Mouse (Mus musculus) T-helper 2 cell (primary cell): Measurements from ENCODE around the gene Rhoj.

Experiments used
- in situ Hi-C: fragments of 300-600 bp; cut with MboI, MseI; formaldehyde crosslinking; loops from one replicate; pipeline ENCODE4 v1.15.1; 2025; ENCODE audit warnings: high pct_unique_total_duplicates

Rhoj gene

DNA sequence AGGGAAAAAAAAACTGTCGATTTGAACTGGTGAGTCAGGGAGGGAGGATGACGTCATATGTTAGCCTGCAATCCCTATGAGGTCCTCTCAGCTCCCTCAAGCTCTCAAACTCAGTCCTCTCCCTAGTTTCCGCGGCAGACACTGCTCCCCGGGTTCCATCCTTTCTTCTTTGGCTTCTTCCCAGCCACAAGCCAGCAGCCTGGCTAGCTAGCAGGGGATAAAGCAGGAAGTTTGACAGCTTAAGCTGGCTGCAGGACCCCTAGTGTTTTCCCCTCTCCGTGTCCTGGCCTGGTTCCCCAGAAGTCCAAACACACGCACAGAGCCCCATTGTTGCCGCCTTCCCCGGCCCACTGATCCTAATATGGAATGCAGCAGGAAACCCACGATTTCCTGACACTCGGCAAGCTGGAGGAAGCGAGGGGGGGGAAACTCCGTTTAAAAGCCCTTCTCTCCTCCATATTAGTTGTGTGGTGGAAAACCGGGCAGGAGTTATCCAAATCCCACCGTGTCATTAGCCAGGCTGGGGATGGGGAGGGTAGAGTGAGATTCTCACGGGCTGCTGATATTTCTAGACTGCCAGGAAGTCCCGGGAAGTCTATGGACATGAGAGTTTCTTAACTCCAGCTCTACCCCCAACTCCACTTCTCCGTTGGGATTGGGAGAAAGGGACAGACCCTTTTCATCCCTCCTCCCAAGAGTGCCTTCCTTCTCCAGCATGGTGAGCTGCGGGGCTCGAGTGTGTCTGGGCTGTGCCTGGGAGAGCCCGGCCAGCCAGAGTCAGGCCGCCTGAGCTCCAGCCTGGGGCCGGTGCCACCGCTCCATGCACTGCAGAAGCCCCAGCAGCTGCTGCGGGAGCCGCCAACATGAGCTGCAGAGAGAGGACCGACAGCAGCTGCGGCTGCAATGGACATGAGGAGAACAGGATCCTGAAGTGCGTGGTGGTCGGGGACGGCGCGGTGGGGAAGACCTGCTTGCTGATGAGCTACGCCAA is at the start of gene Rhoj:
Rhoj (plus strand) TSS at position 362 of the 991 bp plus-strand sequence.
- in situ Hi-C loops, result no loop called here

DNA sequence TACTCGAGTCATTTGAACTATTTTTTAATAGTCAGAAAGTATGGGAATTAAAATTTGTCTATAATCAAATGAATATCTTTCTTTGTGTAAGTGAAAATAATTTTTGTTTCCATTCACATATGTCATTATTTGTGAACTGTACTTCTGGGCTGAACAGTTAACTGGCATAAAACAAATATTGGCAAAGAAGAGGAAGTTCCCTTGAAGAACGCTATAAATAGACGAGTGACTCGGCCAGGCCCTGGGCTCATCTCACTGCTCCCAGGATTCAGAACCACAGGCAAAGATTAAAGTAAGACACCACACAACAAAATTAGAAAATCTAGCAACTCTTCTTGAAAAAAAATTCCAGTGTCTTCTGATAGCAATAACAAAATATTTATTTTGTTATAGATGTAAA is 36.4 kb upstream of the Rhoj start:
- in situ Hi-C loops, result no loop called here

DNA sequence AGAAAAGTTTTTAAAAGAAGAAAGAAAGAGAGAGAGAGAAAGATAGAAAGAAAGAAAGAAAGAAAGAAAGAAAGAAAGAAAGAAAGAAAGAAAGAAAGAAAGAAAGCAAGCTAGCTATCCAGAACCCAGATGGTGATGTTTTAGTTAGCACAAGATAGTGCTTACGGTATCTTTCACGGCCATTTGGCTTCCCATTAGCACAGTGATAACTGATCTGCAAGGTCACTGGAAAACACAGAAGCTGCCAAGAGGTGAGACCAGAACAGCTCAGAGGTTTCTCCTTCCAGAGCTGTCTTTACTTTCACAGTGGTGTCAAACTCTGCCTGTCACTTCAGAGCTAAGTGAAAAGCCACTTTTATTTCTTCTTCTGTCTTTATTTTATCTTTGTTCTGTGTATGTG is 32.4 kb upstream of the Rhoj start:
- in situ Hi-C loops, result no loop called here

DNA sequence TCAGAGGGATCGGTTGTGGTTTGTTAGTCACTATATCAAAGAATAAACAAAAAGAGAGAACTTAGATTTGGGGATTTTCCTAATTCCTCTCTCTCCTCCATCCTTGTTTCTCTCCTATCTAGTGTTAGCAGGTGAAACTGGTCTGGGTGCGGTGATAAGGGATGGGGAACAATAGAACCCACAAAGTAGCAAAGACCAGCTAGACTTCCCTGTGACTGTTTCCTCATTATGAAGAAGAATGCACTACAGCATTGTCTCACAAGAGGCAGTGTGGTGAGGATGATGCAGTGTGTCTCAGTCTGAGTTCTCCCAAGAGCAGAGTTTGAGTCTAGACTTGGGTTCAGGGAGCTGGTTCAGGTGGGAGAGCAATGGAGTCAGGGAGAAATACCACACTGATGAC is 30.7 kb upstream of the Rhoj start:
- in situ Hi-C loops, result no loop called here

DNA sequence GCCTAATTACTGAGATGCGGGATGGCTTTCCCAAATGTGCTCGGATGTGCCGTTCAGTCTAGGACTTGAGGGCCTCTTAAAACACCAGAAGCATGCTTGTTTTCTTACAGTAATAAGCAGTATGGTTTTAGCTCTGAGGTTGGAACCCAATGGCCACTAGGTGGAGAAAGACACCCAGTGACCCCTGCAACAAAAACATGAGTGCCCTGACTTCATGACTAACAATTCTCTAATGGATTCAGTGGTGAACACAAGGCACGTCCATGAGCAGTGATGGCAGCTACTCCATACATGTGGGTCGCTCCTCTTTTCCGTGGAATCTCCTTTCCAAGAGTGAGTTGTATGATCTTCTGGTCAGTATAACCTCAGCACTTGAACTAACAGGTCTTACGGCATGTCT is 27.6 kb upstream of the Rhoj start:
- in situ Hi-C loops, result loop anchor here (10.0 kb wide), 1 partner anchor 114 kb away; no protein-coding TSS in a partner anchor

DNA sequence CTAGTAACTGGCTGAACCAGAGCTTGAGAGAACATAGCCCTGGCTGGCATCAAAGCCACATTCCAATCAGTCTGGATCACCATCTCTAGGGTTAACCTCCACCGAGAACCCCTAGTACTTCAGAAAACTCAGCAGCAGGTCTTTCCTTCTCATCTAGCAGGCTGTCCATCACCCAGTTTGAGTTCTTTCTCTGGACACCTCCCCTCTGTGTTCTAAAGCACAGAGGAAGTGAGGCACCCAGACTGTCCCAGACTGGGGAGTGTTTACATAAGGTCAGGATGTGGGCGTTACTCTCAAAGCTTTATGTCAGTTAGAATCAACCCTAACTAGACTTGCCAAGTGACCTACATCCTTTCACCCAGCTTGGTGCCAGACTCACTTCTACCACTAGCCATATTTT is 24.9 kb upstream of the Rhoj start:
- in situ Hi-C loops, result loop anchor here (10.0 kb wide), 1 partner anchor 112 kb away; no protein-coding TSS in a partner anchor

DNA sequence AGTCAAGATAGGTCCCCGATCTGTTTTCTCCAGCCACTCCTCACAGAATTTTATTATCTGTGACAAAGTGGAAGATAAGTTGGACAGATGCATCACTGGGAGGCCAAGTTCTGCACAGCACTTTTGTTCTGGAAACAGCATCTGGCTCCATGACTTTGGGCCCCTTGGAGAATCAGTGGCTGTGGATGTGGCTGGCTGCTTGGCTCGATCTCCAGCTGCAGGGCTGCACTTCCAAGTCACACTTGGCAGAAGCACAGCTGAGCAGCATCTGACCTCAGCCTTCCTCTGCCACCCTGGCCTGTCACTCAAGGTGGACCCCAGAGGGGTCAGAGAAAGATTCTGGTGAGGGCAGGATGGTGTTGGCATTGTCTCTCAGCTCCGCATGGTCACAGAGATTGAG is 22.0 kb upstream of the Rhoj start:
- in situ Hi-C loops, result loop anchor here (10.0 kb wide), 1 partner anchor 109 kb away; no protein-coding TSS in a partner anchor

DNA sequence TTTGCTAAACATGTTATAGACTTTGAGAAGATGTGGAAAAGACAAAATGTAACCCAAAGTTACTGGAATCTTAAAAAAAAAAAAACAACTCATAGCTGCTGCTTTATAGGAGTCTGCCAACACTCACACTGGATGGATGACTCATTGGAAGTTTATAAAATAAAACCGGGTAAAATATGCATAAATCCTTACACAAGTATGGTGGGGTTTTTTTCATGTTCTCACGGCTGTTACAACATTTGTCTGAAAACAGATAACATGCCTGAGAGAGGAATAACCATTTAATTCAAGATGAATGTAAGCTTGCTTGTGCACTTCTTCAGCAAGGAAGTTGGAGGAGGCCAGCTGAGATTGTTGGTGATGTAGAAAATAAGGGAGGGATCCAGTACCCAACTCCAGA is 17.6 kb upstream of the Rhoj start:
- in situ Hi-C loops, result no loop called here

DNA sequence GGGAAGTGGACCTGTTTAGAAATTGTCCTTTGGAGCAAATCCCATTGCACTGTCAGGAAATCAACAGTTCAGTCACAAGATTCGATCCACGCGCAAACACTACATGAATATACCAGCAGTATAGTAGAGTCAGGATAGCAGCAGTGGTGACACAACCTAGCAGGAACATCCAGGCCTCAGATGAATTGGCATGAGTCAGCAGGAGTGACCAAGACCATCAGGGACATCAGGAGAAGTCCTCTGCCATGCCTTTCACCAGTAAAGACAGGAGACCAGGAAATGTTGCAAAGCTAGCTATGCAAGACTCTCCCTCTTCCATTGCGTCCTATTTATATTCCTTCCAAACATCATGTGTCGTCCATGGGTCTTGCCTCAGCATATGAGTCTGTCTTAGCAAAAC is 16.6 kb upstream of the Rhoj start:
- in situ Hi-C loops, result no loop called here

DNA sequence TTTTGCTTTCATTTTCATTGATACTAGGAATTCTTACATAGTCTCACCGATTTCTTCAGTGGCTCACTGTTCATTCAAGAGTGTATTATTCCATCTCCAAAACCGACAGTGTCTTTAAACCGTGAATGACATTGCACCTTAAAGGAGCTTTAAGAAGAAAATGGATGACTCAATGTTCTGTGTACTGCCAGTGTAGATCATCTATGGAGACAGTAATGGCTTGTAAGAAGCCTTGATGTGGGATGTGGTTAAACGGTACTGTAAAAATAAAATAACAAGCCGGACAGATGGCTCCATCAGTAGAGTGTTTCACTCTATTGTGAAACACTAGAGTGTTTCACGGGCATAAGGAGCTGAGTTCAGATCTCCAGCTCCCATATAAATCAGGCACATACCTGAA is 15.2 kb upstream of the Rhoj start:
- in situ Hi-C loops, result no loop called here

DNA sequence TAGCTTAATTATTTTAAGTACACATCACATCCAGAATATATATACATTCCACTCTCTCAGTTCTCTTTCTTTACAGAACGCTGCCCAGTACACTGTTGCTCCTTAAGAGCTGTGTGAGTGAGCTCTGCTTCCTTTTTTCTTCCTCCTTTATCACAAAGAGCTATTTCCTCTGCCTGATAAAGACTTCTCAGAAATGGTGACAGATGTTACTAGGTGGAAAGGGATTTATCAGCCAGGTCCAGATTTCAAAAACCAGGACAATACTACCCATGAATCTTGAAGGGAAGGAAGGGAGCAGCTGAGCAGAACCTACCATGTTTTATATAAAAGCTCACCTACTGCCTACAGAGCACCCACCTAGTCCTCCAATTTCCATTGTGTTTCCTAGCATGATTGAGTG is 8.3 kb upstream of the Rhoj start:
- in situ Hi-C loops, result no loop called here

DNA sequence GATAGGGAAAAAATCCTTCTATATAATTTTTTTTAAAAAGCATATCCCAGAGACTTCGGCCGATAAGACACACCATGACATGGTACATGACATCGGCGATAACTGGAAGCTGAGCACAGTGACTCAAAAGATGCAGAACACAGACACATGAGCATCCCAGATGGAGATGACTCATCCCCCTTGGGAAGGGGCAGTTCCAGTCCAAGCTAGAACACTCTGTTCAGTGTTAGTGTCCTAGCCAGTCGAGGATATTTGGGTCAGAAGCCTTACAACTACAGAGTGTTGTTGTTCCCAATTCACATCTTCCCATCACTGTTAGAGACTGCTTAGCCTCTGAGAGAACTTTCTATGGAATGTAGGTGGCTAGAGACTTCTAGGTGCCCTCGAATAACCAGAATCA is 4.0 kb upstream of the Rhoj start:
- in situ Hi-C loops, result no loop called here

DNA sequence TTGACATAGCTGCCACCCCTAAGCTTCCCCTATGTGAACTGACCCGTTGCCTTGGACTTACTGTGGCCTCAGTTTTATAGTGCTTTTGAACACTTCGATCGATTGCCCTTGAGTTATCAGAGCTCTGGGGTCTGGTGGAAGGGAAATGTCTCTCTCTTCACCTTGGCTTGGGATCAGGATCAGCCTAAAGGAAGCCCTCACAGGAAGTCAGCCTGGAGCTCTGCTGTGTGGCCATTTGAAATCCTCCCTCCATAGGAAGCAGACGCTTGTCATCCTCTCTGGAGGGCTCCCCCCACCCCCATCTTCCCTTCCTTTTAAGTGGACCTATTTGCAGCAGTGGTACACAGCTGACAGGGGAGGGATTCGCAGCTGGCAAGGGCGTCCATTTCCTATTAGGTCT is 1.6 kb downstream of the Rhoj start:
- in situ Hi-C loops, result no loop called here

DNA sequence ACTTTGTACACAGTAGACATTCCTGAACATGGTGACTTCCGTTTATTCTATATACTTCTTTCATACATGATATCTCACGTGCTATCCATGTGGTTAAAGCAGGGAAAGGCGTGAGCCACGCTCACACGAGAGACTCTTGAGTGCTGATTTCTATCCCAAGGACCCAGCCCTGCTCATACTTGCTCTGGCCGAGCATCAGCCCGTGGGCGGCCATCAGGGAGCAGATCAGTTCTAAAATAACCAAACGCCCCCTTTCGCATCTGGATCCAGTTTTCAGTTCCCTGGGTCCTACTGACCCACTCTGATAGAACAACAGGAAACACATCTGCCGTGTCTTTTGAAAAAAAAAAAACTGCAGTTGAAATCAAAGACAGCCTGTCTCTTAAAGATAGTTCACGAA is 2.6 kb downstream of the Rhoj start:
- in situ Hi-C loops, result no loop called here

DNA sequence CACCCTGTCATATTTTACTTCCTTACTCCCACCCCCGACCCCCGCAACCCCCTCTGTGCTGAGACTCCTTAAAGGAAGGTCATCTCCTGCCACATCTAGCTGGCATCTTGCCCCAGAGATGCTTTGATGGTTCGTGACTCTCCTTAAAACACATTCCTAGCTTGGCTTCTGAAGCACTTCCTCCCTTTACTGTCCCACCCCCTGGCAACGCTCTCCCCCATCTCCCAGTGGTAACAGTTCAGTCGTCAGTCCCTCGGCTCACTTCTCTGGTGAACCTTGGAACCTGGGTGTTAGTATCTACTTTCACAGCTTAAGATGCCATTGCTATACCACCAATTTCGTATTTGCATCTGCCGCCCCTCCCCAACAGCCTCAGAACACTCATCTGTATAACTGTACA is 3.8 kb downstream of the Rhoj start:
- in situ Hi-C loops, result no loop called here

DNA sequence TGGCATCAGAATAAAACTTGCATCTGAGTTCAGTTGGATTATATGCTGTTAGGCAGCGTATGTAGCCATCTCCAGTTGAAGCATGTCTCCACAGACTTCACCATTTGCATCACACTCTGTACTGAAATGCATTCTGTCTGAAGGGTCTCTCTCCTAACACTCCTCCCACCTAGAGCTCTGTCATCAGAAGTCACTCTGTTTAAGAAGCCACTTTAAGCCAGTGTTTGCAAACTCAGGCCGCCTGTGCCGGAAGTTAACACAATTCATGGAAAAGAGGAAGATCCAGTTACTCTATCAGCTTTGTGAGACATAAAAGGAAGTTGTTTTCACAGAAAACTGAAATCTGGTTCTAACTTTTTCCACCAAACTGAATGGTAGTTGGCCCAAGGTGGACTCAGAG is 5.9 kb downstream of the Rhoj start:
- in situ Hi-C loops, result no loop called here

DNA sequence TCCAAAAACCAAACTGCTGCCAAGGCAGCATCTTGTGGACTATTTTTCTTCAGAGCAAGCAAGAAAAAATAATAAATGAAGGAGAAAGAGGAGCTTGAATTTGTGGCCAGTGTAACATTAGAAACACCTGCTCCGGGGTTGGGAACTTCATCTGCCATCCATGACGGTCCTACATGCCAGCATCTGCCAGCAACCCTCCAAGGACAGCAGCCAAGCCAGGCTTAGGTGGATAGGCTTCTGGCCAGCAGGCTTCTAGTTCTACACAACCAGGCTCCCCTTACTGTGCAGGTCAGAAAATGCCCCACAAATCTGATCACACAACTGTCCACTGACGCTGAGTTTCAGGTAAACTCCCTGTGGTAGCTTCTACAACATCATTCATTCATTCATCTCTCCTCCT is 7.7 kb downstream of the Rhoj start:
- in situ Hi-C loops, result no loop called here

DNA sequence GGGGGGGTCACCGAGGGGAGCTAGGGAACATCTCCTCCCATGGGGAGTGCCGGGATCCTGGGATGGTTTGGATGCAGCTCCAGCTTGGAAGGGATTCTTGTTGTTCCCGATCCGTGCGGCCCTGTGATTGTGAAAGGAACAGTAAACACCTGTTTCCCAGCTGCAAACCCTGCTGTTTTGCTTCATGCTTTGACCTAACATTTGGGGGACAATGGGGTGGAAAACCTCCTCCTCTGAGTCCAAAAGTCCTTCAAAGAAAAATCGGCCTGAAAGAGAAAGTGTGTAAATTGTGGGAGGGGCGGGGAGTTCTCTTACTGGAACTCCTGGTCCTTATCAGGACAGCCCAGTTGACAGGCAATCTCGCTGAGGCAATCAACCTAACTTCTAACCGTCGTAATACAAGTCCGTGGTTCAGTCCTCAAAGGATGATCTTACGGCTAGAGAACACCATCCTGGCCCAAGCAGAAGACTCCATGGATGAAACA is 12.4 kb downstream of the Rhoj start:
- in situ Hi-C loops, result no loop called here

DNA sequence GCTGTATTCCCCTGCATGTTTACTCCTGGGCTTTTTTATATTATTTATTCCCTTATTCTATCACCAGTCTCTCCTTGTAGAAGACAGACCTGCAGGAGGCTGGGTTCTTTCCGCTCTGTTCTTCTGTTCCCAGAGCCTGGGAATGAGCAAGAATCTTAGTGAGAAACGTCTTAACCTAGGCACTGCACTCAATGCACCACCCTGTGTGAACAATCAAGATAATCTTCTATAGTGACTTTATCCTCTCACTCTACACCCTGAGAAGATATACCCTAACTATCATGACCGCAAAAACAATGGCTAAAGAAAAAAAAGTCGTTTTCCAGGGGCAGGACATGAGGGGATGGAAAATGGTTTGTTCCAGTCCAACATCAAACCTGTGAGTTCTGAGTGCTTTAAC is 13.1 kb downstream of the Rhoj start:
- in situ Hi-C loops, result no loop called here

DNA sequence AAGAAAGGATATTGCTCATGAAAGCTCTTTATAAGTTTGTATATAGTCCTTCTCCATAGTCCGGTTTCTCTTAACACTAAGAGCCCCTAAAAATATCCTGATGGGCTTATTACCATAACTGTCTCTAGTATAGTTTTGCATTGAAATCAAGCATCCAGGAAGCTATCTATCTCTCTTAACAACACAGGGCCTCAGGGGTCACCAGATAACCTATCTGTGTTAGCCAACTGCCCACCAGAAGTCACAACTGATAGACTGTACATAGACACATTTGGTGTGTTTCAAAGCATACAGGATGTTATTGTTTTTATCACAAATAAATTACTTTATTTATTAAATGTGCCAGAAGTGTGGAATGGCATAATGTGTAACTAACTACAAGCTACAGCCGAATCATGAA is 21.1 kb downstream of the Rhoj start:
- in situ Hi-C loops, result no loop called here

DNA sequence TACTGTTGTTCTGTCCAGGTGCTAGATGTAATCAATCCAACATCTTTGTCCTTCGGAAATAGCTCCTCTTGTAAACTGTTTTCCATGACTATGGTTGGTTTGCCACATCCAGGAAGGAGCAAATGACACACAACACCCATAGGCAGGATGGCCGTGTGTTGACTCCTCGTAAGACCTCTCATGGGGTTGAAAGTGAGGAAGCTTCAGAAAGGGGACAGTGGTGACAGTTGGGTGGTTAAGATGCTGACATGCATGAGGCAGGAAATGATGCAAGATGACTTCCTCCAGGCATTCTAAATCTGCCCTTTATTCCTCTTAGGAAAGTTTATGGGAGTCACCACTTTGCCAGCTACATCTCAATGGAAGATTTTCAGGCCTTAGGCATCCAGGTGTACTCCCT is 31.8 kb downstream of the Rhoj start:
- in situ Hi-C loops, result no loop called here

DNA sequence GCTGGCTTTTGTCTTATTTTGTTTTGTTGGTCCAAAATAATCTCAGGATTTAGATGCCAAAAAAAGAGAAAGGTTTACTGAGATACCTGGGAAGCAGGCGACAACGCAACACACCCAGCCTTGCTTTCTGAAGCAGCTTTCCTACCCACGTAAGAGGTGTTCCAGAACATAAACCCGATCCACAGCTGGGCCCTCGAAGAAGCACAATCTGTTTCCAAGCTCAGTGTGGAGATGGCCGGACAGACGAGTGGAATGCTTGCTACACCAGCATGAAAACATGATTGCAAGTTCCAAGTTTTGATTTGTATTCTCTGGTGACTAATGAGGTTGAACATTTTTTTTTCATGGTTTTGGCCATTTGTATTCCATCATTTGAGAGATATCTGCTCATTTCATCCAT is 32.2 kb downstream of the Rhoj start:
- in situ Hi-C loops, result no loop called here

DNA sequence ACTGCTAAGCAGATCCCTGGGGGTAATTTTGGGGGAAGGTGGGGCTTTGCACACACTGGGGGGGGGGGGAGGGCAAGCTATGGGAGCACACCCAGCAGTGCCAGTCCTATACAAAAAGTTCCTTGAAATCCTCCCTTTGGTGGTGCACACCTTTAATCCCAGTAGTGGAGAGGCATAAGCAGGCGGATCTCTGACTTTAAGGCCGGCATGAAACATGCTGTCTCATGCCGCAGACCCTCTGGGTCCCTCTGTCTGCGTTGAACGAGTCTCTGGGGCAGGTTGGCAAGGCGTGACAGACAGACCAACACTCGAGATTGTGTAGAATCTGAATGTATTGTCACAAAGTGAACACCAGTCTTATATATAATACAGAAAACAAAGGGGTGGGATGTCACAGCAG is 40.4 kb downstream of the Rhoj start:
- in situ Hi-C loops, result no loop called here
